Mouse (Mus musculus) liver, embryonic 13.5 days (tissue): Measurements from ENCODE around the gene Cnn1. TPM values are rescaled to one million over a fixed set of nuclear protein-coding genes. Genes with fewer than 3 reads are reported as not detected.
"Not testable (repeated sequence)": the region's sequence is repeated elsewhere in the genome, so short reads cannot be mapped to it uniquely, and the experiment has no call there.

ENCODE experiments used
- ATAC-seq: fragments of 200-750 bp; cut with Nextera tagmentation; 2 replicates; pipeline ENCODE4 v1.8.0; 2017; ENCODE audit warnings: low read depth, mild to moderate bottlenecking, moderate number of reproducible peaks, moderate library complexity
- DNase-seq: peaks from one replicate; pipeline ENCODE4 v3.0.0; 2022
- H3K27ac ChIP-seq: fragments of 300-500 bp; sonication (generic); 2 replicates; pipeline ENCODE4 v1.5.1; 2015; ENCODE audit warnings: moderate library complexity, mild to moderate bottlenecking, inconsistent platforms
- H3K27me3 ChIP-seq: fragments of 300-500 bp; sonication (generic); 2 replicates; pipeline ENCODE4 v1.6.1; 2015; ENCODE audit warnings: mild to moderate bottlenecking, inconsistent platforms
- H3K36me3 ChIP-seq: fragments of 300-500 bp; sonication (generic); 2 replicates; pipeline ENCODE4 v1.6.1; 2015; ENCODE audit warnings: mild to moderate bottlenecking, inconsistent platforms
- H3K4me1 ChIP-seq: fragments of 300-500 bp; sonication (generic); replicated peaks from 2 replicates; pipeline ENCODE4 v1.6.1; 2015; ENCODE audit warnings: inconsistent platforms
- H3K4me2 ChIP-seq: fragments of 300-500 bp; sonication (generic); 2 replicates; pipeline ENCODE4 v1.6.1; 2015; ENCODE audit warnings: inconsistent platforms, mild to moderate bottlenecking, moderate library complexity
- H3K4me3 ChIP-seq: fragments of 300-500 bp; sonication (generic); replicated peaks from 2 replicates; pipeline ENCODE4 v1.5.1; 2015; ENCODE audit warnings: mild to moderate bottlenecking, inconsistent platforms
- H3K9ac ChIP-seq: fragments of 300-500 bp; sonication (generic); 2 replicates; pipeline ENCODE4 v1.6.1; 2015; ENCODE audit warnings: mild to moderate bottlenecking, inconsistent platforms
- H3K9me3 ChIP-seq: fragments of 300-500 bp; sonication (generic); replicated peaks from 2 replicates; pipeline ENCODE4 v1.6.1; 2016; ENCODE audit warnings: inconsistent platforms
- WGBS: fragments of 180-500 bp; shearing (Covaris S2); methylation state at CpG from one replicate; pipeline ENCODE4 v1.1.7; 2015; ENCODE audit not compliant: insufficient replicate concordance; 5-methylcytosine and 5-hydroxymethylcytosine counted together
- polyA plus RNA-seq: library from polyadenylated mRNA; unstranded; fragments of >200 nt; fragmentation: Nextera tagmentation; extraction: Ambion mirVana; gene quantifications from 2 replicates; pipeline ENCODE4 v1.2.1, GENCODE M21; 2015

The Cnn1 gene
- polyA plus RNA-seq, 1 experiment from 2014 or later = 1.9 TPM

GRCm38 (mm10) chr9:22057031-22057517 is 41.9 kb upstream of the Cnn1 start:
- Histone ChIP-seq H3K4me1 (peaks cover 16% of the 10 kb centered on the region), H3K27me3 (peaks cover 42% of the 10 kb centered on the region), H3K4me2 (no peak overlapping the region), H3K36me3 (peaks cover 24% of the 10 kb centered on the region), H3K4me3 (no peak overlapping the region), H3K9me3 (0 out of 2 replicates have a peak, but pooled peaks cover 4% of the 10 kb centered on the region), H3K27ac (no peak overlapping the region), H3K9ac (no peak overlapping the region)
- DNase-seq (no peak), ATAC-seq (no peak)
- whole genome bisulfite sequencing = 80% methylated on average over 9 of the region's 9 CpGs

- no peak overlapping the region for H3K9ac ChIP-seq
- H3K9me3 ChIP-seq = 0 out of 2 replicates have a peak, but pooled peaks cover 4% of the 10 kb centered on the region
- H3K4me1 ChIP-seq = peaks cover 16% of the 10 kb centered on the region
- DNase-seq (no peak), ATAC-seq (no peak)
- peaks cover 32% of the 10 kb centered on the region for H3K36me3 ChIP-seq
- no peak overlapping the region for H3K27ac ChIP-seq
- no peak overlapping the region for H3K4me2 ChIP-seq
- WGBS = 82% methylated on average over 9 of the region's 9 CpGs
- no peak overlapping the region for H3K4me3 ChIP-seq
- peaks cover 33% of the 10 kb centered on the region for H3K27me3 ChIP-seq
Measured at GRCm38 (mm10) chr9:22058011-22058424, 41.0 kb upstream of the Cnn1 start.

GRCm38 (mm10) chr9:22061339-22061738 is 37.7 kb upstream of the Cnn1 start:
- WGBS = 68% methylated on average over 2 of the region's 2 CpGs
- H3K4me2 ChIP-seq = no peak overlapping the region
- no peak for ATAC-seq
- no peak overlapping the region for H3K4me3 ChIP-seq
- no peak for DNase-seq
- H3K27me3 ChIP-seq = no peaks in the 10 kb centered on the region
- H3K4me1 ChIP-seq = peaks cover under 1% of the 10 kb centered on the region; the same call in 1 of the 2 replicates
- H3K27ac ChIP-seq = no peak overlapping the region
- no peak overlapping the region for H3K9ac ChIP-seq
- 0 out of 2 replicates have a peak, but pooled peaks cover 4% of the 10 kb centered on the region for H3K9me3 ChIP-seq
- peaks cover 60% of the 10 kb centered on the region for H3K36me3 ChIP-seq

- no peak for DNase-seq
- Histone ChIP-seq H3K4me3 (no peak overlapping the region), H3K27ac (no peak overlapping the region), H3K4me1 (peaks cover under 1% of the 10 kb centered on the region; the same call in 1 of the 2 replicates), H3K36me3 (peaks cover 66% of the 10 kb centered on the region), H3K27me3 (no peaks in the 10 kb centered on the region), H3K9me3 (0 out of 2 replicates have a peak, but pooled peaks cover 2% of the 10 kb centered on the region), H3K4me2 (no peak overlapping the region), H3K9ac (no peak overlapping the region)
- no peak for ATAC-seq
- 82% methylated on average over 3 of the region's 3 CpGs for WGBS
Measured at GRCm38 (mm10) chr9:22064341-22064740, 34.7 kb upstream of the Cnn1 start.

- Histone ChIP-seq H3K27me3 (no peaks in the 10 kb centered on the region), H3K27ac (no peak overlapping the region), H3K4me3 (no peak overlapping the region), H3K36me3 (peaks cover 66% of the 10 kb centered on the region), H3K4me2 (no peak overlapping the region), H3K4me1 (peaks cover 14% of the 10 kb centered on the region), H3K9ac (no peak overlapping the region), H3K9me3 (no peaks in the 10 kb centered on the region)
- DNase-seq (no peak), ATAC-seq (0 out of 2 replicates have a peak, but pooled peaks have one; percentile 16)
- 77% methylated on average over 11 of the region's 11 CpGs for WGBS
Measured at GRCm38 (mm10) chr9:22065642-22066041, 33.4 kb upstream of the Cnn1 start.

GRCm38 (mm10) chr9:22066433-22066832 is 32.6 kb upstream of the Cnn1 start:
- H3K27ac ChIP-seq = no peak overlapping the region
- peaks cover 14% of the 10 kb centered on the region for H3K4me1 ChIP-seq
- H3K4me3 ChIP-seq = no peak overlapping the region
- peaks cover 66% of the 10 kb centered on the region for H3K36me3 ChIP-seq
- no peak overlapping the region for H3K9ac ChIP-seq
- no peaks in the 10 kb centered on the region for H3K9me3 ChIP-seq
- no peak overlapping the region for H3K4me2 ChIP-seq
- ATAC-seq (no peak), DNase-seq (no peak)
- no peaks in the 10 kb centered on the region for H3K27me3 ChIP-seq
- WGBS = 43% methylated on average over 3 of the region's 3 CpGs

- DNase-seq (no peak), ATAC-seq (no peak)
- H3K9me3 ChIP-seq = no peaks in the 10 kb centered on the region
- peaks cover 21% of the 10 kb centered on the region for H3K4me1 ChIP-seq
- H3K27me3 ChIP-seq = no peaks in the 10 kb centered on the region
- H3K36me3 ChIP-seq = peaks cover 67% of the 10 kb centered on the region
- 83% methylated on average over 5 of the region's 5 CpGs for WGBS
- no peak overlapping the region for H3K9ac ChIP-seq
- no peak overlapping the region for H3K27ac ChIP-seq
- H3K4me2 ChIP-seq = no peak overlapping the region
- H3K4me3 ChIP-seq = no peak overlapping the region
Measured at GRCm38 (mm10) chr9:22067195-22067594, 31.8 kb upstream of the Cnn1 start.

GRCm38 (mm10) chr9:22069881-22070553 is 29.0 kb upstream of the Cnn1 start:
- H3K27me3 ChIP-seq = no peaks in the 10 kb centered on the region
- H3K4me1 ChIP-seq = peaks cover 21% of the 10 kb centered on the region
- 0 out of 2 replicates have a peak, but pooled peaks have one; percentile 0 for ATAC-seq
- 62% methylated on average over 4 of the region's 4 CpGs for WGBS
- peak overlapping the region; percentile 76 for H3K4me2 ChIP-seq
- H3K9ac ChIP-seq = peak overlapping the region; percentile 91
- peak overlapping the region; percentile 88 for H3K4me3 ChIP-seq
- H3K36me3 ChIP-seq = peaks cover 63% of the 10 kb centered on the region
- DNase-seq = no peak
- no peaks in the 10 kb centered on the region for H3K9me3 ChIP-seq
- H3K27ac ChIP-seq = peak overlapping the region; percentile 94

- peak within 1 kb of the TSS; percentile 88 for H3K4me3 ChIP-seq
- no peaks in the 10 kb centered on the region for H3K27me3 ChIP-seq
- H3K4me1 ChIP-seq = peaks cover 21% of the 10 kb centered on the region
- H3K9ac ChIP-seq = peak within 1 kb of the TSS; percentile 91
- ATAC-seq = peak; percentile 94
- H3K4me2 ChIP-seq = peak within 1 kb of the TSS; percentile 76
- WGBS = under 1% methylated on average over 85 of the region's 87 CpGs
- no peaks in the 10 kb centered on the region for H3K9me3 ChIP-seq
- DNase-seq = peak; percentile 95
- peaks cover 56% of the 10 kb centered on the region for H3K36me3 ChIP-seq
- peak within 1 kb of the TSS; percentile 94 for H3K27ac ChIP-seq
Measured at GRCm38 (mm10) chr9:22070791-22071573, 28.0 kb upstream of the Cnn1 start, which contains the start of the genes Gm49318 and Zfp653. Gm49318 (minus strand) TSS chr9:22071259. Zfp653 (minus strand) TSS chr9:22071376.

GRCm38 (mm10) chr9:22072276-22072675 is 26.7 kb upstream of the Cnn1 start:
- ATAC-seq (no peak), DNase-seq (no peak)
- Histone ChIP-seq H3K9ac (no peak overlapping the region), H3K4me1 (peaks cover 21% of the 10 kb centered on the region), H3K4me3 (no peak overlapping the region), H3K27me3 (no peaks in the 10 kb centered on the region), H3K27ac (no peak overlapping the region), H3K9me3 (no peaks in the 10 kb centered on the region), H3K36me3 (peaks cover 60% of the 10 kb centered on the region), H3K4me2 (no peak overlapping the region)
- WGBS = 86% methylated on average over 4 of the region's 4 CpGs

GRCm38 (mm10) chr9:22075778-22076177 is 23.2 kb upstream of the Cnn1 start:
- H3K36me3 ChIP-seq = peaks cover 50% of the 10 kb centered on the region
- H3K4me2 ChIP-seq, H3K27ac ChIP-seq, H3K9ac ChIP-seq, H3K4me1 ChIP-seq, DNase-seq, H3K27me3 ChIP-seq, H3K9me3 ChIP-seq, H3K4me3 ChIP-seq, ATAC-seq: not testable (repeated sequence)
- WGBS = 77% methylated on average over 5 of the region's 5 CpGs
